Mouse (Mus musculus): ENCODE data around the gene Rbm41. TPM values are rescaled to one million over a fixed set of nuclear protein-coding genes. Genes with fewer than 3 reads are reported as not detected.

The Rbm41 gene
- polyA plus RNA-seq, 1 experiment, result 0.58 TPM

GRCm38 (mm10) chrX:139870938-139871791 is 127.2 kb downstream of the Rbm41 start, which contains the start of gene Morc4:
TSS of gene Morc4 (minus strand) at chrX:139871677.
- peaks cover 59% of the 10 kb centered on the region for H3K27me3 ChIP-seq (replicated peaks)
- no peak for TF ChIP-seq GATA1 (IDR thresholded peaks at IDR 0.05; ENCODE audit: borderline replicate concordance, low read length)
- no peak for TF ChIP-seq FLI1 (IDR thresholded peaks at IDR 0.05; ENCODE audit: low read length)
- H3K36me3 ChIP-seq (replicated peaks; ENCODE audit: low read length), result no peaks in the 10 kb centered on the region
- peak within 1 kb of the TSS; percentile 89 for H3K4me3 ChIP-seq (replicated peaks)
- H3K4me1 ChIP-seq, result peaks cover 11% of the 10 kb centered on the region
- 0 out of 2 replicates have a peak, but pooled peaks cover 4% of the 10 kb centered on the region for H3K9me3 ChIP-seq

GRCm38 (mm10) chrX:139870300-139870711 is 128.1 kb downstream of the Rbm41 start:
- H3K4me3 ChIP-seq (replicated peaks), result peak overlapping the region; percentile 89
- peaks cover 11% of the 10 kb centered on the region for H3K4me1 ChIP-seq
- no peaks in the 10 kb centered on the region for H3K36me3 ChIP-seq (replicated peaks; ENCODE audit: low read length)
- peaks cover 55% of the 10 kb centered on the region for H3K27me3 ChIP-seq (replicated peaks)
- TF ChIP-seq FLI1 (IDR thresholded peaks at IDR 0.05; ENCODE audit: low read length) (no peak), GATA1 (IDR thresholded peaks at IDR 0.05; ENCODE audit: borderline replicate concordance, low read length) (no peak)
- 0 out of 2 replicates have a peak, but pooled peaks cover 4% of the 10 kb centered on the region for H3K9me3 ChIP-seq

- TF ChIP-seq GATA1 (IDR thresholded peaks at IDR 0.05; ENCODE audit: borderline replicate concordance, low read length), result no peak
- TF ChIP-seq FLI1 (IDR thresholded peaks at IDR 0.05; ENCODE audit: low read length), result no peak
- Histone ChIP-seq H3K4me1 (peaks cover 3% of the 10 kb centered on the region; the same call in 1 of the 2 replicates), H3K9me3 (no peaks in the 10 kb centered on the region), H3K36me3 (replicated peaks; ENCODE audit: low read length) (no peaks in the 10 kb centered on the region), H3K4me3 (replicated peaks) (no peak overlapping the region), H3K27me3 (replicated peaks) (peaks cover 8% of the 10 kb centered on the region)
Observed at GRCm38 (mm10) chrX:139859402-139859801, 139.0 kb downstream of the Rbm41 start.

GRCm38 (mm10) chrX:139854795-139855194 is 143.6 kb downstream of the Rbm41 start:
- H3K27me3 ChIP-seq (replicated peaks), result peaks cover 6% of the 10 kb centered on the region
- no peaks in the 10 kb centered on the region for H3K9me3 ChIP-seq
- TF ChIP-seq GATA1 (IDR thresholded peaks at IDR 0.05; ENCODE audit: borderline replicate concordance, low read length), result no peak
- TF ChIP-seq FLI1 (IDR thresholded peaks at IDR 0.05; ENCODE audit: low read length), result no peak
- no peak overlapping the region for H3K4me3 ChIP-seq (replicated peaks)
- no peaks in the 10 kb centered on the region for H3K36me3 ChIP-seq (replicated peaks; ENCODE audit: low read length)
- H3K4me1 ChIP-seq, result no peaks in the 10 kb centered on the region

- Histone ChIP-seq H3K4me3 (replicated peaks) (no peak overlapping the region), H3K9me3 (no peaks in the 10 kb centered on the region), H3K27me3 (replicated peaks) (peaks cover 2% of the 10 kb centered on the region), H3K4me1 (no peaks in the 10 kb centered on the region), H3K36me3 (replicated peaks; ENCODE audit: low read length) (no peaks in the 10 kb centered on the region)
- no peak for TF ChIP-seq FLI1 (IDR thresholded peaks at IDR 0.05; ENCODE audit: low read length)
- TF ChIP-seq GATA1 (IDR thresholded peaks at IDR 0.05; ENCODE audit: borderline replicate concordance, low read length), result no peak
Observed at GRCm38 (mm10) chrX:139841091-139841490, 157.3 kb downstream of the Rbm41 start.

Other genes starting within 250 kb of the Rbm41 start
- not detected in 2 replicates for gene Ripply1, start 216.2 kb downstream of the Rbm41 start, polyA plus RNA-seq (2012; ENCODE audit: insufficient read depth, low replicate concordance)
- gene Cldn2, start 197.8 kb downstream of the Rbm41 start, polyA plus RNA-seq (2012; ENCODE audit: insufficient read depth, low replicate concordance), result not detected in 2 replicates
- gene Morc4, start 126.9 kb downstream of the Rbm41 start, polyA plus RNA-seq (2012; ENCODE audit: insufficient read depth, low replicate concordance), result not detected in 2 replicates
- not detected in 2 replicates for gene Nup62cl, start 64.1 kb upstream of the Rbm41 start, polyA plus RNA-seq (2012; ENCODE audit: insufficient read depth, low replicate concordance)
- gene Pih1h3b, start 64.3 kb upstream of the Rbm41 start, polyA plus RNA-seq (2012; ENCODE audit: insufficient read depth, low replicate concordance), result not detected in 2 replicates

Measured in megakaryocyte, embryonic 14.5 days (primary cell).